In the genomic region with DNA sequence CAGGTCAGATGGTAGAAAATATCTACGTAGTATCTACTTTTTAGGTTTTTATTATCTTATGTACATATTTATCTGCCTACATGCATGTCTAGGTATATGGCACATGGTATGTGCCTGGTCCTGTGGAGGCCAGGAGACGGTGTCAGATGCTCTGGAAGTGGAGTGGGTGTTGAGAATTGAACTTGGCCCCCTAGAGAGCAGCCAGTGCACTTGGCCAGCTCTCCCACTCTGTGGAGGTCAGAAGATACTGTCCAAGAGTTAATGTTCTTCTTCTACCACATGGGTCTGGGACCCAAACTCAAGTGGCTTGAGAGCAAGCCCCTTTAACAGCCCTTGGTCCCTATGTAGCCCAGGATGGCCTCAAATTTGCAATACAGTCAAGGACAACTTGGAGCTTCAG, we compare ENCODE assay signal across 22 mouse cellular contexts.
"Had no signal": no experiment of that assay in that cellular context is flagged by ENCODE, and none has a peak within 500 bp of the region (broad histone marks: within the 10 kb centered on the region; RNA-seq: fewer than 3 reads in every experiment).

No protein-coding gene starts in this region.

- H3K9ac ChIP-seq: heart, embryonic 13.5 days; heart, embryonic 15.5 days; hindbrain, embryonic 13.5 days; hindbrain, embryonic 15.5 days; kidney, embryonic 15.5 days; limb, embryonic 13.5 days; limb, embryonic 15.5 days; liver, embryonic 12.5 days; liver, embryonic 14.5 days had no signal

- DNase-seq: gastrocnemius, postnatal 14 days; gastrocnemius, postnatal 36 days; heart, adult 11 months; heart, adult 2 months; heart, postnatal 14 days; heart, postnatal 36 days; kidney, adult 8-10 months; layer of hippocampus, adult 9-11 months; layer of hippocampus, postnatal 36 days; left cerebral cortex, postnatal 4 days had no signal

- H3K27me3 ChIP-seq: heart, embryonic 13.5 days; heart, embryonic 15.5 days; hindbrain, embryonic 13.5 days; hindbrain, embryonic 15.5 days; kidney, embryonic 15.5 days; limb, embryonic 13.5 days; limb, embryonic 15.5 days; liver, embryonic 12.5 days had no signal

- H3K27ac ChIP-seq: heart, adult 2 months; heart, embryonic 13.5 days; heart, embryonic 15.5 days; hindbrain, embryonic 13.5 days; hindbrain, embryonic 15.5 days; hindbrain, postnatal 0 days; kidney, embryonic 15.5 days; limb, embryonic 13.5 days; limb, embryonic 15.5 days; liver, embryonic 12.5 days; liver, embryonic 14.5 days had no signal

- H3K9me3 ChIP-seq: heart, embryonic 13.5 days; heart, embryonic 15.5 days; hindbrain, embryonic 13.5 days; hindbrain, embryonic 15.5 days; kidney, embryonic 15.5 days; limb, embryonic 13.5 days; limb, embryonic 15.5 days; liver, embryonic 12.5 days had no signal

- H3K4me3 ChIP-seq: heart, adult 2 months; heart, embryonic 13.5 days; heart, embryonic 15.5 days; hindbrain, embryonic 13.5 days; hindbrain, embryonic 15.5 days; kidney, embryonic 15.5 days; limb, embryonic 13.5 days; limb, embryonic 15.5 days; liver, embryonic 12.5 days had no signal

- ATAC-seq: hindbrain, postnatal 0 days; intestine, embryonic 16.5 days; liver, embryonic 12.5 days had no signal

- H3K4me2 ChIP-seq: heart, embryonic 11.5 days; heart, embryonic 13.5 days; heart, embryonic 15.5 days; hindbrain, embryonic 13.5 days; hindbrain, embryonic 15.5 days; kidney, embryonic 15.5 days; limb, embryonic 13.5 days; limb, embryonic 15.5 days; liver, embryonic 12.5 days had no signal
